Mouse (Mus musculus) CH12F3 (cell line): ENCODE measurements around the gene Eri3.

Experiments
- in situ Hi-C: fragments of 300-500 bp; cut with MboI; formaldehyde crosslinking; loops from 2 replicates; pipeline ENCODE4 v1.14.3; 2020; ENCODE audit warnings: low sequenced_read_pairs

Gene Eri3

DNA sequence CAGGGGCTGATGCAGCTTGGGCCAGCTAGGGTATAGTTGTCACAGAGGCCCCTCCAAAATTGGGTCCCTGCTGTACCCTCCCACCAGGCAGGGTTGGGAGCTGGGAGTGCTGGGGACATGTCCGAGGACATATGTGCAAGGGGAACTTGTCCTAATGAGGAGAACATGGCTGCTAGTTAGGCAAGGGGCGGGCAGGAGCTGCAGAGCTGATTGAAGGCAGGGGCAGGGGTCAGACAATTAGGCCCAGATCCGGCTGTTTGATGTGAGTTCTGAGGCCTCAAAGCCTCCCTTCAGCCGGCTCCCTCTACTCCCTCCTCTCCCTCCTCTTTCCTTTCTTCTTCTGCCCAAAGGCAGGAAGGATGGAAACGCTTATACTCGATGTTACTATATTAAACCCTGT is 106.8 kb downstream of the Eri3 start:
- in situ Hi-C loops = no loop called here

DNA sequence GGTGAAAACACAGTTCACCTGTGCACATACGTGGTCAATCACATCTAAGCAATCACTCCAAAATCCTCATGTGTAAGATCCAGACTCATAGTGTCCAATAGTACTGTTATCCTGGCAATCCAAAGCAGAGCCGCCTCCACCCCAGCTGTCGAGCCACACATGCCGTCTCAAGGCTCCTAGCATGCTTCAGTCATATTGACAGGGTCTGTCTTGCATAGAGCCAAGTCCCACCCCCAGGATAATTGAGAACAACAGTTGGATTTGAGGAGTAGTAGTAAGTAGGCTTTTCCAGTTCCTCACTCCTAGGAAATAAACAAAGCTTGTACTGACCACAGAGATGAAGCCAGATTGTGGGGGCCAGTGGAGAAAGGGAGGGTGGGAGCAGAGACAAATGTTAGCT is 107.5 kb downstream of the Eri3 start:
- in situ Hi-C loops = no loop called here

DNA sequence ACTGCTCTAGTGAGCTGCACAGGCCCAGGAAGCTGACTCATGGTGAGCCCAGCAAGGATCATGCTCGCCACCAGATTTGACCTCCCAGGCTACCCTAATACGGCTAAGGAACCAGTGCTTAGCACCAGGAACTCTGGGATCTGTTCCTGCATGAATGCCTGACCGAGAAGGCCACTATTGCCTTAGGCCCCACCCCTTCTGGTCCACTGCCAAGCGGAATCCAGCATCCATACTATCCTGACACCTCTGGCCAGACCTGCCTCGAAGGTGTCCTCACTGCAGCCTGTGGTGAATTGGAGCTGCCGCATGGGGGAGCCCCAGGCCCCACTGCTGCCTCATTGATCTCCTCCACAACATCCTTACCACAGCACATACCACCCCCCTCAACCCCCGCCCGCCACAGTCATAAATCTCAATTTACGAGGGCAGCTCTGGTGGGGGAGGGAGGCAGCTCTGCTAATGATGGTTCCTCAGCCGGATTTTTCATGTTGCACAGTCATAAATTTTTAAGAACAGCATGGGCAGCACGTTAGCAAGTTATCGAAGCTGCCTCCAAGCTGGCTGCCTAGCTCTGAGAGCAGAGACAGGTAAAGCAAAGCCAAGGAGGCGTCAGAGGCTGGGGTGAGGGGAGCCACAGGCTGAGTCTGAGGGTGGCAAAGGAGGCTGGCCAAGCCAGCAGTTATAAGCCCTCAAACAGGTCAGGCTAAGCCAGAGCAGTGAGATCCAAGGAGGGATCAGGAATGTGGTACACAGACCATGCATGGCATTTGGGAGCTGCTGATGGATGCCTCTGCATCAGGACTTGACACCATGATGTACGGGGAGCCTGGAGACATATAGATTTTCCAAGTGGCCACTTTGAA is 108.6 kb downstream of the Eri3 start:
- in situ Hi-C loops = no loop called here

DNA sequence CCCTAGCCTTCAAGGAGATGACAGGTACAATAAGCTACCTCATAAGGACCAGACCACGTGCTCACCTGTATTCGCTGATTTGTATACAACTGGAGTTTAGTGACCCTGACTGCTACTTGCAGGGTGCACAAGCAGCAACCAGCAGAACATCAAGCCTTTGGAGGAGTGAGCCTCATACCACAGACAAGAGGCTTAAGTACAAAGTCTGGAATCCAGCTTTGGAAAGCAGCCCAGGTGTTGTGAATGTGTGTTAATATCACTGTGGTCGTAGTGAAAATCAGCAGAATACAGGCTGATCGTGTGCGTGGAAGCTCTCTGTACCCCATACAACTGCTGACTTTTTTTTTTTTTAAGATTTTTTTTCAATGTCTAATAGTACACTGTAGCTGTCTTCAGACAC is 109.8 kb downstream of the Eri3 start:
- in situ Hi-C loops = no loop called here

DNA sequence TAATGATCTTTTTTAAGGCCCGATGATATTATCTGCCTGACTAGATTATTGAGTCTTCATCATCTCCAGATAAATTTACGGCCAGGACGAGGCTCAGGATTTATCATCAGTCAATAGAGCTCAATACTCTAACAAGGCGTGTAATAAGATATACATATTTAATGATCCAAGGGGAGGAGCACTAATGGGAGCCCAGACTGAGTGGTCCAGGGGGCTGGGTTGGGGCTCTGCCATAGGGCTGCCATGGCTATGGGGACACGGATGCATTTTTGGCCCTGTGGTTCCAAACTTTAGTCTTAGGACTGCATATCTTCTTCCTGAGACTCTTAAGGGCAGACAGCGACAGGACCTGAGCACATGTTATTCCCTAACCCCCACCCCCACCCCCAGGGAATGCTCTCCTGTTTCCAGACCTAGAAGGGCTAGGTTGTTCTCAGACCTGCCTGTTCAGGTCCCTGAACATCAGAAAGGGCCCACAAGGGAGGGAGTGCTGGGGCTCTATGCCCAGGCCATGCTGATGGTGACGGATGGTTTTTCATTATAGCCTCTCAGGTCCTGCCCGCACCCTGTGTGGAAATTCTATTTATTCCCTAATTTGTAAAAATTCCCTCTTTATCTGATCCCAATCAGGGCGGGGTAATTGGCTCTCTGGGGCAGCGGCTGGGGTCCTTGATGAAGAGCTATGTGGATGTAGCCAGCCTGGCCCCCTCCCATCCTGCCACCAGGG is 114.4 kb downstream of the Eri3 start:
- in situ Hi-C loops = no loop called here

DNA sequence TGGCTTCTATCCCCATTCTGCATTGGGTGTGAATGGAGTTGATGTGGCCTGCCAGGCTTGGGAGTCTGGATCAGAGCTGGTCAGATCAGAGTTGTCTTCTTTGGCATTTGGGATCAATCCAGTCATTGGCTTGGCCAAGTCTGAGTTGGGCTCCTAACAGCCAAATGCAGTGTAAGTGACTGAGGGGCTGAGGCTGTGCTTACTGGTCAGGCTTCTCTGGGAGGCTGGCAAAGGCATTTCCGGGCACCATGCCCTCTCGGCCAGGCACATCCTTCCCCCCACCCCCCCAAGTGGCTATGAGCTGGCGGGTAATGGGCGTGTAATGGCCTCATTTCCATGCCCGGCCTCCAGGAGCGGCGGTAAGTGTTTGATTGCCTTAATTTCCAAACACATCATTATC is 115.4 kb downstream of the Eri3 start:
- in situ Hi-C loops = no loop called here

DNA sequence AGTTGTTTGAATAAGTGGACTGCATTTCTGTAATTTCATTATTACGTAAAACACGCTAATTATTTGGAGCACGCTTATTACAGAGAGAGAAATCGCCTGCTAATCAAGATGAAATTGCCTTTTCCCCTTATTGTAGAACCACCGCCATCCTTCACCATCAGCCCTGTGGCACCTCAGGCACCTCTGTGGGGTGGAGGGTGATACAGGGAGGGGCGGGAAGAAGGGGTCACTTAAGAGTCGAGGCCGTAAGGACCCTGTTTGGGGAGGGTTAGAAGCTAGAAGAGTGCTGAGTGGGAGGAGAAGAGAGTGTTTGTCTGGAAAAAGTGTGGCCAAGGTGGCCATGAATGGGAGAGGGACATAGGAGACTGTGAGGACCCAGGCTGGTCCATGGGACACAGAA is 115.9 kb downstream of the Eri3 start:
- in situ Hi-C loops = no loop called here

DNA sequence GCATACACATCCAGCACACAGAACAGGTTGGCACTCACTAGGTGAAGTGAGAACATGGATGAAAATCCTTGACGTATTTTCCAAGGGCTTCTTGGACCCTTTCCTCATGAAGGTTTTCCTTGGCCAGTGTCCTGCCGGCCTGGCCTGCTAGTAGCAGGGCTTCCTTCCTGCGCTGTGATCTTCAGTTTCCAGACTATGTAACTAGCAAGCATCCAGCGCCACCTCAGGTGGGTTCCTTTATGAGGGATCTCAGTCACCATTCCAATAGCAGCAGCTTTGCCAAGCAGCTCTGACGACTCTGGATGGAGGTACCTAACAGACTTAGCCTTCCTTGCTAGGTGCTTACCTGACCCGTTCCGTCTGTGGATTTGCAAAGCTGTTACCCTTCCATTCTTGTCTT is 119.7 kb downstream of the Eri3 start:
- in situ Hi-C loops = no loop called here

DNA sequence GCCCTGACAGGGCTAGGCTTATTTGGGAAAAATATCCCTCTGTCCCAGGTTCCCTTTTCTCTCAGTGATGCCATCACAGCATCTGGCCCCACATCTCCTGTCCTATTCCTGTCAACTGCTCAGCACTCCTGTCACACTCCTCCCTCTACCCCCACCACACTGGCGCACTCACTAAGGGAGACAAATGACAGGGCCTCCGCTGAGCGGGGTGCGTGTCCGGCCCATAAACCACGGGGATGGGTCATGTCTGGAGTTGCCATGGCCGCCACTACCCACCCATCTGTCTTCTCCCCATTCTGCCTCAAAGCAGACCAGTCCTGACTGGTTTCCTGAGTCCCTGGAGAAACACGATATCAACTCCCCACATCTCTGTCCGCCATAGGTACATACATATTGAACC is 121.9 kb downstream of the Eri3 start:
- in situ Hi-C loops = no loop called here

DNA sequence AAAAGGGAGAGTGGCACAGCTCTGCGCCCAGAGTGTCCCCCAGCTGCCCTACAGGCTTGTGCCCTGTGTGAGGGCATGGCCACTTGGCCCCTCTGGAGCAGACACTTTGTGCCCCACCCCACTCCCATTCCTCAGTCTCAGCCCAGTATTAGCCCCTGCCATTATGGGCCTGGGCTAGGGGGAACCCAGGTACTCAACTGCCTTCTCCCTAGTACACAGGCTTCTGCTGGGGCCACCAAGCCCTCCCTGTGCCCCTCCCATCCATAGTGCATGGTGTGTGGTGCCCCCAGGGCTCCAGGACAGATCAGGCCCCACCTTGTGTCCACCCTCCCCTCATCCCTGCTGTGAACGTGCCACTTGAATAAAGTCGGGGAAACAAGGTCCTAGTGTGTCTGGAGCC is 123.7 kb downstream of the Eri3 start:
- in situ Hi-C loops = no loop called here

DNA sequence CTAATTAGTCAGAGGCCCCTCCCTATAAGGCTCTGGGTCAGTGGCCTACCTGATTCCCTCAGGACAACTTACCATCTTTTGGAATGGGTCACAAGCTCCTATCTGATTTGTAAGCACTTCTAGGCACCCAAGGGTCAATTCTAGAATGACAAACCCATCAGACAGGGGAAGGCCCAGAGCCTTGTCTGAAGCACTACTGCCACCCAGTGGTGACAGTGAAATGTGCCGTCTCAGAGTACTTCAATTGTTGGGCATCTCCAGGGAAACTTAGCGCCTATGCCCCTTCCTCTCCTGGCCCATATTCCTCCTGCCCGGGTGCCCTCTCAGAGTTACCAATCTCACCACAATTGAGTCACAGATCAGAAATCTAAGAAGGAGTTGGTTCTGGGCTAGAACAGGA is 126.7 kb downstream of the Eri3 start:
- in situ Hi-C loops = no loop called here

DNA sequence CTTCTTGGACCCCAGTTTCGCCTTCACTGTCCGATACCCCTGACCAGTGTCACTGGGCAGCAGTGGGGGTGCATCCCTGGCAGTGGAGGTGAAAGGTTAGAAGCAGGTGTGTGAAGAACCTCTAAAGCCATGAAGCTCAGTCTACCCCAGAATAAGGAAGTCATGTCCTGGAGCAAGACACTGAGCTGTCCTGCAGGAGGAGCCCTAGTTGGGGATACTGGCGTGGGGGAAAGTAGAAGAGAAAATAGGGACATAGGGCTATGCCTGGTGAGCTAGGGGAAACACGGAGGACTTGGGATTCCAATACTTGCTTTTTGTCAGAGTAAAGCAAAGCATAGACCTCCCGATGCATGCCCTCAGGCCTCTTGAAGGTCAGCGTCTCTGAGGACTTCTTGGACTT is 130.8 kb downstream of the Eri3 start:
- in situ Hi-C loops = no loop called here

DNA sequence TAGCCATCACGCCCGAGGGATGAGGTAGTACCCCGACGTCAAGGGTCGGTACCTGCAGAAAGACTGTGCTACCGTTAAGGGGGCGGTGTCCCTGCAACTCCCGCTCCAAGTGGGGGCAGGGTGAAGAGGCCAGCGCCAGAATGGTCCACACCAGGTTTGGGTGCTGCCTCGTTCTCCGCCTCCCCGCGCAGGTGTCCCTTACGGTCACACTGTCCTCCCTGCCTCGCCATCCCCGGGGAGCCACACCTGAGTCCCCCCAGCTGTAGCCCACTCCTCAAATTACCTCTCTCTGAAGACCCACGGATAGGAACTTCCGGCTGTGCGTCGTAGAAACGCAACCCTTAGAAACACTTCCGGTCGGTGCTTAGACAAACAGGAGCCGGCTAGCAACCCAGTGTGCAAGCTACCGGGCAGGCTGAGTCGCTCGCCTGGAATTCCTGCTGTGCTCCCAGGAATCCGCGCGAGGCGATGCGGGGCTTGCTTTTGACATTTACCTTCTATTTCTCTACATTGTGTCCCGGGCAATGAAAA is 131.8 kb downstream of the Eri3 start, which contains the start of gene Dmap1:
TSS of gene Dmap1 (minus strand) at position 343 of the 531 bp plus-strand sequence.
- in situ Hi-C loops = no loop called here

DNA sequence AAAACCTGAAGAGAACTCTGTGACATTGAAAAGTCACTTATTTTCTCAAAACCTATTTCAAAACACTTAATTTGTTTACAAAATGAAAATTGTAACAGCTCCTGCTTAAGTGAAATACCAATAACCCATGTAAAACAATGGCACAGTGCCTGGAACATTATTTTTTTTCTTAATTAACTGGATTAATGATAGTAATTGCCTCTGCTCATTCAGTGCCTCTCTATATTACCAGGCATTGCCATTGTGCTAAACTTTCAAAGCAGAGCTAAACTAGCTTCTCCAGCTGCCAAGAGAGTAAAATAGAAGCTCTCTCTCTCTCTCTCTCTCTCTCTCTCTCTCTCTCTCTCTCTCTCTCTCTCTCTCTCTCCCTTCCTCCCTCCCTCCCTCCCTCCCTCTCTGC is 132.3 kb downstream of the Eri3 start:
- in situ Hi-C loops = no loop called here

DNA sequence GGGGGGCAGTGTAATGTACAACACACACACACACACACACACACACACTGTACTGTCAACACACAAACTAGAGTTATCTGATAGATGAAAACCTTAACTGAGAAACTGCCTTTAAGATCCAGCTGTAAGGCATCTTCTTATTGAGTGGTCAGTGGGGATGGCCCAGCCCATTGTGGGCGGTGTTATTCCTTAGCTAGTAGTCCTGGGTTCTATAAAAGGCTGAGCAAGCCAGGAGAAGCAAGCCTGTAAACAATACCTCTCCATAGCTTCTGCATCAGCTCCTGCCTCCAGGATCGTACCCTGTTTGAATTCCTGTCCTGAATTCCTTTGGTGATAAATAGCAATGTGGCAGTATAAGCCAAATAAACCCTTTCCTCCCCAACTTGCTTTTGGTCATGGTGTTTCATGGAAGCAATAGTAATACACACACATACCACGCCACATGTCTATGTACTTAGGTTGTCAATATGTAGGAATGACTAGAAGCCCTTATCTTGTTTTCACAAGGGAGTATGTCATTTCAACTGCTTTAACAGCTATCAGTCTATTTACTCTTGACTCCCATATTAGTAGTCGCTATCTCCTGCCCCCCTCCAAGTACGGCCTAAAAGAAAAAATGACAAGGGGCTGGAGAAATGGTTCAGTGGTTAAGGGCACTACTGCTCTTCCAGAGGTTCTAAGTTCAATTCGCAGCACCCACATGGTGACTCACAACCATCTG is 133.0 kb downstream of the Eri3 start:
- in situ Hi-C loops = no loop called here

DNA sequence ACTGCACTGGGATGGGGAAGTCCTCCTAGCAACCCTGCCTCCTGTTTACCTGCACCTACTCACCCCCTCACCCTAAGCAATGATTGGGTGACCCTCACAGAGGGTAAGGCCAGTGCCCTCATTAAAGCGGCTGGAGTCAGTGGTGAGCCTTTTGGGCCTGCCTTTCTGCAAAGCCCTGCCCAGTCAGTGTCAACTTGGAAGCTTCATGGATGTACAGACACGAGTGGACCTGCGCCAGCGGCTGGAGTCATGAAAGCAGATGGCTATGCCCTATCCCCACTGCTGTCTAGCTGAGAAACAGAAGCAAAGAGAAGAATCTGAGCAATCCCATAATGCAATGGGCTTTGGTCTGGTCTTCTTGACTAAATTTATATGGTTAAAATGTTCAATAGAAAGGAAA is 136.2 kb downstream of the Eri3 start:
- in situ Hi-C loops = no loop called here

DNA sequence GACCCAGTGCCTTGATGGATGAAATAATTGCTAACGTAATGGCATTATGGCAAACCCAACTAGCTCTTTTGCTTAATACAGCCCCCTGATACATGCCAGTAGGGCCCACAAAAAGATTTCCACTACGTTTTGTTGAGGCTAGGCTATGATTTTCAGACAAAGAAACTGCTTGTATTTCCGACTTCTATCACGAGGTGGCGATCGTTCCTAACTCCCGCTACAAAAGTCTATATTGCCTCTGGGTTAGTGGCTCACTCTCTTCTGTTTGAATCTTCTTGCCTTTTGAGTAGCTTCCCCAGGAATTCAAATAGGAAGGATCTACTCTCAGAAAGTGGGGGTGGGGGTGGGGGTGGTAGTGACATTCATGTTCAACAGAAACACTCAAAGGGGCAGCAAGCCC is 155.2 kb downstream of the Eri3 start:
- in situ Hi-C loops = no loop called here

DNA sequence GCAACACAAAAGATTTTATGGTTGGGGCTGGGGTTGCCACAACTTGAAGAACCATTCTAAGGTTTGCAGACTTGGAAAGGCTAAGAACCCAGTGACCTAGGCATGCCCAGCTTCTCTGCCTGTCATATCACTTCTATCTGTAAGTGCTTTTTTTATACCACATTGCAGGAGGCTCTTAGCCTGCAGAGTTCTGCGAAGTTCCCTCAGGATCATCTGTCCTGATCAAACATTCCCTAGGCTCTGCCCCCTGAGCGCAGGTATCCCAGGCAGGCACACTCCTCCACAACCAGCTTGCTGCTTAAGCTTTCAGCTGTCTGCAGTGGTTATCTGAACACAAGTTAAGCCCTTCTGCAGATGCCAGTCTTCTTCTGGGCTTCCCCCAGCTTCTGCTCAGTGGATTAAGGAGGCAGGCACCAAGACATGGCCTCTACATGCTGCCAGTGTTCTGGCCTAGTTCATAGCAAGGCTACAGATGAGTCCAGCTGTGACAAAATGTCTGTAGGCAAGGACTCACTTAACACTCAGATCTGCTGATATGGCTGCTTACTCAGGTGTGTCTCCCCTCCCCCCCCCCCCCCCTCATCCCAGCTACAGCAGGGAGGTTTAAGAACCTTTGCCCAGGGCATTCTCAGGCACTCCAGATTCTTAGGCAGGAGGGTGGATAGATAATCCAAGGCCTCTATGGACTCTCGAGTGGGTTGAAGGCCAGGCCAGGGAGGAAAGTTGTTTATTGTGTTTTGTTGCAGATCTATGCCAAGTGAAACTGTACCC is 158.8 kb downstream of the Eri3 start:
- in situ Hi-C loops = no loop called here

DNA sequence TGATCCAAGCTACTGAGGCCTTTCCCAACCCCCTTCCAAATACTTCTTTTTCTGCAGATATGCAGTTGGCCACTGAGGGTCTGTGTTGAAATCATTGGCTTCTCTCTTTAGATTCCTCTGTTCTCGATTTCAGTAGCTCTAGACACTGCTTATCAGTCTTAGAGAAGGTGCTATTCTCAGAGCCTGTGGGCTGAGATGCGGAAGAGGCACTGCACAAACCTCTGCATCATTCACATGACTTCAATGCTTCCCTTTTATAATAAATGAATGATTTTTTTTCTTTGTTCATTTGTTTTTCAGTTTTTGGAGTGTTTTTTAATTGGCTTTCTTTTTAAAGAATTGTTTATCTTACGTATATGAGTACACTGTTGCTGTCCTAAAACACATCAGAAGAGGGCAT is 162.1 kb downstream of the Eri3 start:
- in situ Hi-C loops = loop anchor here (10.0 kb wide), 1 partner anchor 52 kb away; the partner anchor contains the start of gene Klf17

DNA sequence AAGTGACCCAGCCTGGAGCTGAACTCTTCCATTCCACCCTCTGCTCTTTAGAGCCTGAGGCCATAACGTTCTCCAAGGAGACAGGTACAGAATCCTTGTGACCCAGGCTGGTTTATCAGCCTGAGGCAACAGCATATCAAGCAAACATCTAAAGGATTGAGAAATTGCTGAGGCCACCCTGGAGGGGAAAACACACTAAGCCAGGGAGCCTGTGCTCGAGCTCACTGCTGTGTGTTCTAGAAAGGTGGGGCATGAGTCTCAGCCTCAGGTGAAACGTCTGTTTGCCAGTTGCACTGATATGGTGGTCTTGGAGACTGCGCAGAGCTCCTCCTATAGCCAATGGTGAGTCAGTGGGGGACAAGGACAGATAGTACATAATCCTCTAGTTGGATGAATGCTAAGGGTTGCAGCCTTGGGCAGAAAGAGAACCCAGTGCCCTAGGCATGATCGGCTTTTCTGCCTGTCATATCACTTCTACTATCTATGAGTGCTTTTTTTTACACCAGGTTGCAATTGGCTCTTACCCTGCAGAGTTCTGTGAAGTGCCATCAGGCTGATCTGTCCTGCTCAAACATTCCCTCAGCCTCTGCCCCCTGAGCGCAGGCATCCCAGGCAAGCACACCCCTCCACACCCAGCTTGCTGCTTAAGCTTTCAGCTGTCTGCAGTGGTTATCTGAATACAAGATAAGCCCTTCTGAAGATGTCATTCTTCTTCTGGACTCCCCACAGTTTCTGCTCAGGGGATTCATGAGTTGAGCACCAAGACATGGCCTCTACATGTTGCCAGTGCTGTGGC is 163.3 kb downstream of the Eri3 start:
- in situ Hi-C loops = loop anchor here (10.0 kb wide), 1 partner anchor 51 kb away; the partner anchor contains the start of gene Klf17
